ENCODE assay signal across 13 mouse cellular contexts in the genomic region with DNA sequence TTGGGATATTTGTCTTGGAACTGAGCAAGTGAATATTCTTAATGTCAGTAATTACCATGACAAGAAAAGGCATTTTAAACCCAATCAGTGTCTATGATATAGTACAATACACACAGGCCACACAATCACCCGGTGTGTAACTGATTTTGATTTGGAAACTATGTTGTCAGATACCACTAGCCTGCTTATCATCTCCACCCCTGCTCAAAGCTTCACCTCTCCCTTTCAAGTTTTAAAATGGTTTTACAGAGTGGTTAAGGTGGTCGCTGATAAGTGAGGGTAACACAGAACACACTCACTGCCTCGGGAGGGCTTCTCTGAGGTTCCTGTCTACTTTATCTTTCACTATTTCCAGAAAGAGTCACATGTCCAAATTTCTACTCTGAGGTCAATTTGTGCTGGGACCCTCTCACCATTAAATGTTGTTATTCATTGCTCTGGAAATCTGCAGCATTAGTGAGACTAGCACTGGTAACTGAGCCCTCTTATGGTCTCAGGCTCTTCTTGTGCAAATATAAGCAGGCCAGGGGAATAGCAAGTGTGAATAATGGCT. TPM values are rescaled to one million over a fixed set of nuclear protein-coding genes. Genes with fewer than 3 reads are reported as not detected.
A peak's percentile ranks its signal among the peaks of the same experiment; 100 is the strongest.
DNase-seq lines count a peak whose midpoint lies in the region; ATAC-seq and TF ChIP-seq lines count a peak whose summit lies in the region.
"Had no signal": no experiment of that assay in that cellular context is flagged by ENCODE, and none has a peak within 500 bp of the region (broad histone marks: within the 10 kb centered on the region; RNA-seq: fewer than 3 reads in every experiment).

No protein-coding gene starts in this region.

- no peak for ATAC-seq in heart, postnatal 0 days (ENCODE audit: insufficient read depth, low read depth)
- ATAC-seq in midbrain, embryonic 11.5 days (ENCODE audit: low FRiP score), result no peak
- no peak for ATAC-seq in hindbrain, embryonic 16.5 days
- ATAC-seq in neural tube, embryonic 12.5 days (ENCODE audit: low FRiP score, low read depth), result no peak

- peaks cover 10% of the 10 kb centered on the region for H3K4me1 ChIP-seq in heart, postnatal 0 days (ENCODE audit: control insufficient read depth, insufficient read depth)
- peaks cover 12% of the 10 kb centered on the region for H3K4me1 ChIP-seq in midbrain, embryonic 11.5 days (ENCODE audit: control insufficient read depth, insufficient read depth, low read length)
- H3K4me1 ChIP-seq in midbrain, embryonic 10.5 days, result peaks cover 37% of the 10 kb centered on the region
- H3K4me1 ChIP-seq in hindbrain, embryonic 16.5 days (ENCODE audit: control insufficient read depth, insufficient read depth, low read depth, low read length), result peaks cover 16% of the 10 kb centered on the region
- H3K4me1 ChIP-seq in neural tube, embryonic 12.5 days, result peaks cover 14% of the 10 kb centered on the region; the same call in 1 of the 2 replicates

- H3K9ac ChIP-seq in heart, postnatal 0 days (replicated peaks; ENCODE audit: low read depth, low read length), result peak overlapping the region; percentile 77; the same call in 1 of the 2 replicates
- H3K9ac ChIP-seq in midbrain, embryonic 11.5 days (ENCODE audit: low read length), result 0 out of 2 replicates have a peak overlapping the region, but pooled peaks have one; percentile 21
- H3K9ac ChIP-seq in hindbrain, embryonic 16.5 days (ENCODE audit: low read depth, low read length), result no peak overlapping the region
- no peak overlapping the region for H3K9ac ChIP-seq in neural tube, embryonic 12.5 days

- no peaks in the 10 kb centered on the region for H3K9me3 ChIP-seq in heart, postnatal 0 days (replicated peaks; ENCODE audit: control insufficient read depth, low read length)
- H3K9me3 ChIP-seq in midbrain, embryonic 11.5 days (ENCODE audit: control insufficient read depth, low read length), result no peaks in the 10 kb centered on the region
- no peaks in the 10 kb centered on the region for H3K9me3 ChIP-seq in midbrain, embryonic 10.5 days (replicated peaks)
- no peaks in the 10 kb centered on the region for H3K9me3 ChIP-seq in hindbrain, embryonic 16.5 days (ENCODE audit: control insufficient read depth, low read length)
- no peaks in the 10 kb centered on the region for H3K9me3 ChIP-seq in neural tube, embryonic 12.5 days

- peak overlapping the region; percentile 93 for H3K27ac ChIP-seq in heart, postnatal 0 days (ENCODE audit: low read depth)
- H3K27ac ChIP-seq in midbrain, embryonic 11.5 days (ENCODE audit: low read depth, low read length), result no peak overlapping the region
- no peak overlapping the region for H3K27ac ChIP-seq in midbrain, embryonic 10.5 days (replicated peaks)
- H3K27ac ChIP-seq in hindbrain, embryonic 16.5 days (ENCODE audit: low read depth, low read length), result peak overlapping the region; percentile 13; the same call in 1 of the 2 replicates
- H3K27ac ChIP-seq in neural tube, embryonic 12.5 days, result no peak overlapping the region

- no peak for TF ChIP-seq EP300 in heart, postnatal 0 days (IDR thresholded peaks at IDR 0.05; ENCODE audit: low read depth)

- no peak for TF ChIP-seq CTCF in heart, postnatal 0 days (IDR thresholded peaks at IDR 0.05; ENCODE audit: low read depth)

- WGBS in heart, postnatal 0 days, result 33% methylated on average over 3 of the region's 3 CpGs
- 87% methylated on average over 3 of the region's 3 CpGs for WGBS in midbrain, embryonic 11.5 days
- 91% methylated on average over 3 of the region's 3 CpGs for WGBS in midbrain, embryonic 10.5 days
- WGBS in hindbrain, embryonic 16.5 days, result 94% methylated on average over 3 of the region's 3 CpGs
- WGBS in neural tube, embryonic 12.5 days, result 85% methylated on average over 3 of the region's 3 CpGs

- no peaks in the 10 kb centered on the region for H3K27me3 ChIP-seq in heart, postnatal 0 days (ENCODE audit: control insufficient read depth, insufficient read depth, low read length)
- no peaks in the 10 kb centered on the region for H3K27me3 ChIP-seq in midbrain, embryonic 11.5 days (ENCODE audit: control insufficient read depth, insufficient read depth, low read length)
- H3K27me3 ChIP-seq in midbrain, embryonic 10.5 days (ENCODE audit: low read depth, poor library complexity, severe bottlenecking), result no peaks in the 10 kb centered on the region
- no peaks in the 10 kb centered on the region for H3K27me3 ChIP-seq in hindbrain, embryonic 16.5 days (replicated peaks; ENCODE audit: control insufficient read depth, insufficient read depth, low read length)
- no peaks in the 10 kb centered on the region for H3K27me3 ChIP-seq in neural tube, embryonic 12.5 days (replicated peaks)

- intact Hi-C loops in heart, postnatal 36 days (cut with DNase I), result loop anchor here (5.0 to 10.0 kb wide), 3 partner anchors 85 to 1058 kb away; no protein-coding TSS in a partner anchor

- no peaks in the 10 kb centered on the region for H3K36me3 ChIP-seq in heart, postnatal 0 days (replicated peaks; ENCODE audit: control insufficient read depth, insufficient read depth, low read length)
- H3K36me3 ChIP-seq in midbrain, embryonic 11.5 days (ENCODE audit: control insufficient read depth, insufficient read depth, low read length), result no peaks in the 10 kb centered on the region
- no peaks in the 10 kb centered on the region for H3K36me3 ChIP-seq in midbrain, embryonic 10.5 days
- H3K36me3 ChIP-seq in hindbrain, embryonic 16.5 days (ENCODE audit: control insufficient read depth, insufficient read depth, low read length), result no peaks in the 10 kb centered on the region
- H3K36me3 ChIP-seq in neural tube, embryonic 12.5 days, result no peaks in the 10 kb centered on the region

- no peak overlapping the region for H3K4me3 ChIP-seq in heart, postnatal 0 days (ENCODE audit: low read depth, low read length)
- H3K4me3 ChIP-seq in midbrain, embryonic 11.5 days (ENCODE audit: low read depth, low read length), result no peak overlapping the region
- no peak overlapping the region for H3K4me3 ChIP-seq in midbrain, embryonic 10.5 days
- H3K4me3 ChIP-seq in hindbrain, embryonic 16.5 days (ENCODE audit: low read length), result no peak overlapping the region
- H3K4me3 ChIP-seq in neural tube, embryonic 12.5 days, result no peak overlapping the region

- no peak for DNase-seq in heart, postnatal 0 days (ENCODE audit: low spot score)
- no peak for DNase-seq in heart, postnatal 36 days
- DNase-seq in midbrain, embryonic 11.5 days (ENCODE audit: low spot score, missing footprints), result peak; percentile 23
- no peak for DNase-seq in midbrain, embryonic 10.5 days (ENCODE audit: low spot score)
- DNase-seq in layer of hippocampus, postnatal 25 days (ENCODE audit: extremely low spot score in 1 of 2, low spot score in 1 of 2), result no peak
- no peak for DNase-seq in yolk sac, embryonic 10.5 days (ENCODE audit: low spot score)
- DNase-seq: cerebellum, postnatal 36 days; kidney, adult 11 months had no signal

- H3K4me2 ChIP-seq in heart, postnatal 0 days (ENCODE audit: low read depth, low read length), result peak overlapping the region; percentile 68
- H3K4me2 ChIP-seq in midbrain, embryonic 11.5 days, result no peak overlapping the region
- H3K4me2 ChIP-seq in hindbrain, embryonic 16.5 days (ENCODE audit: low read length), result peak overlapping the region; percentile 63
- peak overlapping the region; percentile 80 for H3K4me2 ChIP-seq in neural tube, embryonic 12.5 days (replicated peaks)

RNA-seq across cellular contexts. Expression of gene Mmaa, which starts 1.9 kb away (rescaled TPM):
- 9.6 and 11.3 TPM in 2 replicates for total RNA-seq in heart, postnatal 0 days (2014; rRNA removed; ENCODE audit: low replicate concordance)
- polyA plus RNA-seq in heart, postnatal 0 days (2015; fragmentation: Nextera tagmentation; extraction: Ambion mirVana), result 14.0 and 18.3 TPM in 2 replicates
- total RNA-seq in heart, postnatal 36 days (2021), result 10 to 100 TPM; 36.1 to 42.9 TPM
- 10.1 and 10.4 TPM in 2 replicates for polyA plus RNA-seq in midbrain, embryonic 11.5 days (2014; fragmentation: Nextera tagmentation; extraction: Ambion mirVana)
- polyA plus RNA-seq in midbrain, embryonic 10.5 days (2016; fragmentation: Nextera tagmentation; extraction: Ambion mirVana), result 8.6 and 9.1 TPM in 2 replicates
- 16.4 and 18.8 TPM in 2 replicates for polyA plus RNA-seq in hindbrain, embryonic 16.5 days (2015; fragmentation: Nextera tagmentation; extraction: Ambion mirVana)
- polyA plus RNA-seq in neural tube, embryonic 12.5 days (2016; fragmentation: Nextera tagmentation; extraction: Ambion mirVana), result 13.4 and 14.4 TPM in 2 replicates
- 10 to 100 TPM; 25.0 to 25.9 TPM for total RNA-seq in layer of hippocampus, postnatal 25 days (2021)

RNA-seq across cellular contexts. Expression of gene 1700011L22Rik, which starts 44.4 kb away (rescaled TPM):
- not detected in 2 replicates for total RNA-seq in heart, postnatal 0 days (2014; rRNA removed; ENCODE audit: low replicate concordance)
- 0.12 TPM in 1 of 2 replicates, not detected in the other for polyA plus RNA-seq in heart, postnatal 0 days (2015; fragmentation: Nextera tagmentation; extraction: Ambion mirVana)
- total RNA-seq in heart, postnatal 36 days (2021), result not detected
- not detected in 2 replicates for polyA plus RNA-seq in midbrain, embryonic 11.5 days (2014; fragmentation: Nextera tagmentation; extraction: Ambion mirVana)
- polyA plus RNA-seq in midbrain, embryonic 10.5 days (2016; fragmentation: Nextera tagmentation; extraction: Ambion mirVana), result not detected in 2 replicates
- not detected in 2 replicates for polyA plus RNA-seq in hindbrain, embryonic 16.5 days (2015; fragmentation: Nextera tagmentation; extraction: Ambion mirVana)
- not detected in 2 replicates for polyA plus RNA-seq in neural tube, embryonic 12.5 days (2016; fragmentation: Nextera tagmentation; extraction: Ambion mirVana)
- not detected for total RNA-seq in layer of hippocampus, postnatal 25 days (2021)
- total RNA-seq: left cerebral cortex, adult 8-10 months had no signal
- polyA plus RNA-seq: macrophage; spleen, adult 2 months had no signal

Comparison
In these comparisons a context has a peak if more than half of its experiments do, and no peak if none do; other contexts are left out.
1. H3K27ac ChIP-seq: peak in heart, postnatal 0 days (single experiment) and hindbrain, embryonic 16.5 days (single experiment); none in midbrain, embryonic 11.5 days (single experiment), midbrain, embryonic 10.5 days (single experiment) and neural tube, embryonic 12.5 days (single experiment).
2. H3K9ac ChIP-seq: peak in heart, postnatal 0 days (single experiment) and midbrain, embryonic 11.5 days (single experiment); none in hindbrain, embryonic 16.5 days (single experiment) and neural tube, embryonic 12.5 days (single experiment).